Mouse (Mus musculus): Measurements from ENCODE around the gene Atp5j2.
A peak's percentile ranks its signal among the peaks of the same experiment; 100 is the strongest.

Atp5j2 gene

GRCm38 (mm10) chr5:145201321-145201991, 9.6 kb upstream of the Atp5j2 start, which contains the start of gene Zkscan14:
Zkscan14 (minus strand) TSS chr5:145201868.
- peak; percentile 62 for DNase-seq (ENCODE audit: low read depth)

GRCm38 (mm10) chr5:145200387-145200786, 8.5 kb upstream of the Atp5j2 start:
- no peak for DNase-seq (ENCODE audit: low read depth)

- DNase-seq (ENCODE audit: low read depth), result peak; percentile 86
These were observed 725 bp downstream of the Atp5j2 start for GRCm38 (mm10) chr5:145190875-145191798.

GRCm38 (mm10) chr5:145190373-145190772, 1.5 kb downstream of the Atp5j2 start:
- DNase-seq (ENCODE audit: low read depth), result no peak

- DNase-seq (ENCODE audit: low read depth), result no peak
These were observed 2.4 kb downstream of the Atp5j2 start for GRCm38 (mm10) chr5:145189416-145189815.

GRCm38 (mm10) chr5:145185244-145185643, 6.6 kb downstream of the Atp5j2 start:
- DNase-seq (ENCODE audit: low read depth), result no peak

GRCm38 (mm10) chr5:145178461-145178980, 13.3 kb downstream of the Atp5j2 start:
- no peak for DNase-seq (ENCODE audit: low read depth)

GRCm38 (mm10) chr5:145167306-145167661, 24.6 kb downstream of the Atp5j2 start:
- DNase-seq (ENCODE audit: low read depth), result no peak

- peak; percentile 92 for DNase-seq (ENCODE audit: low read depth)
These were observed 25.1 kb downstream of the Atp5j2 start, which contains the start of the genes Ptcd1 and Cpsf4 for GRCm38 (mm10) chr5:145166536-145167305. Ptcd1 (minus strand) TSS chr5:145167108. Cpsf4 (plus strand) TSS chr5:145167213.

GRCm38 (mm10) chr5:145165184-145165583, 26.7 kb downstream of the Atp5j2 start:
- DNase-seq (ENCODE audit: low read depth), result no peak

GRCm38 (mm10) chr5:145164710-145165109, 27.2 kb downstream of the Atp5j2 start:
- no peak for DNase-seq (ENCODE audit: low read depth)

- DNase-seq (ENCODE audit: low read depth), result no peak
These were observed 30.5 kb downstream of the Atp5j2 start for GRCm38 (mm10) chr5:145161361-145161760.

- DNase-seq (ENCODE audit: low read depth), result no peak
These were observed 39.2 kb downstream of the Atp5j2 start for GRCm38 (mm10) chr5:145152690-145153089.

GRCm38 (mm10) chr5:145149294-145149693, 42.6 kb downstream of the Atp5j2 start:
- no peak for DNase-seq (ENCODE audit: low read depth)

GRCm38 (mm10) chr5:145147748-145148147, 44.1 kb downstream of the Atp5j2 start:
- DNase-seq (ENCODE audit: low read depth), result no peak

- no peak for DNase-seq (ENCODE audit: low read depth)
These were observed 51.3 kb downstream of the Atp5j2 start for GRCm38 (mm10) chr5:145140611-145141010.

GRCm38 (mm10) chr5:145139571-145140519, 52.0 kb downstream of the Atp5j2 start, which contains the start of the genes Pdap1 and Bud31:
Pdap1 (minus strand) TSS chr5:145140238.
Bud31 (plus strand) TSS chr5:145140362.
- peak; percentile 69 for DNase-seq (ENCODE audit: low read depth)

- no peak for DNase-seq (ENCODE audit: low read depth)
These were observed 53.0 kb downstream of the Atp5j2 start for GRCm38 (mm10) chr5:145138836-145139235.
